Mouse (Mus musculus) stomach, postnatal 0 days (tissue): ENCODE data around the gene Derl3.
"Not testable (repeated sequence)": the region's sequence is repeated elsewhere in the genome, so short reads cannot be mapped to it uniquely, and the experiment has no call there.

Experiments
- CTCF ChIP-seq: IDR thresholded peaks from 2 replicates; pipeline ENCODE4 v1.5.1; 2016; ENCODE audit warnings: antibody characterized with exemption, low read depth, mild to moderate bottlenecking, moderate library complexity
- EP300 ChIP-seq: optimal IDR thresholded peaks from 2 replicates; pipeline ENCODE3; 2016; ENCODE audit warnings: antibody characterized with exemption

GRCm38 (mm10) chr10:75859786-75860470 lies 33.3 kb upstream of the Derl3 start, which contains the start of gene Mif:
- peak; percentile 24 for TF ChIP-seq CTCF
- TF ChIP-seq EP300: not testable (repeated sequence)
